Mouse (Mus musculus) neural tube, embryonic 11.5 days (tissue): Measurements from ENCODE around the gene Hivep2. TPM values are rescaled to one million over a fixed set of nuclear protein-coding genes. Genes with fewer than 3 reads are reported as not detected.

Source experiments
- ATAC-seq: fragments of 200-750 bp; cut with Nextera tagmentation; 2 replicates; pipeline ENCODE4 v1.8.0; 2017; ENCODE audit warnings: moderate number of reproducible peaks, mild to moderate bottlenecking, moderate TSS enrichment, moderate library complexity; ENCODE audit not compliant: insufficient read depth, low FRiP score, low TSS enrichment
- DNase-seq: peaks from one replicate; pipeline ENCODE4 v3.0.0-alpha.2; 2015; ENCODE audit warnings: low spot score
- H3K27ac ChIP-seq: fragments of 300-500 bp; sonication (generic); 2 replicates; pipeline ENCODE4 v1.5.1; 2014; ENCODE audit warnings: low read depth, mild to moderate bottlenecking, low read length
- H3K27me3 ChIP-seq: fragments of 300-500 bp; sonication (generic); 2 replicates; pipeline ENCODE4 v1.6.1; 2014; ENCODE audit warnings: mild to moderate bottlenecking, low read length, mixed read lengths; ENCODE audit not compliant: control insufficient read depth, insufficient read depth
- H3K36me3 ChIP-seq: fragments of 300-500 bp; sonication (generic); 2 replicates; pipeline ENCODE4 v1.6.1; 2014; ENCODE audit warnings: mild to moderate bottlenecking, low read length, moderate library complexity, mixed read lengths; ENCODE audit not compliant: control insufficient read depth, insufficient read depth
- H3K4me1 ChIP-seq: fragments of 300-500 bp; sonication (generic); 2 replicates; pipeline ENCODE4 v1.6.1; 2014; ENCODE audit warnings: low read length, mixed read lengths; ENCODE audit not compliant: control insufficient read depth, insufficient read depth
- H3K4me2 ChIP-seq: fragments of 300-500 bp; sonication (generic); 2 replicates; pipeline ENCODE4 v1.6.1; 2014; ENCODE audit warnings: low read depth, mild to moderate bottlenecking, moderate library complexity
- H3K4me3 ChIP-seq: fragments of 300-500 bp; sonication (generic); 2 replicates; pipeline ENCODE4 v1.5.1; 2014; ENCODE audit warnings: low read depth, low read length
- H3K9ac ChIP-seq: fragments of 300-500 bp; sonication (generic); 2 replicates; pipeline ENCODE4 v1.6.1; 2014; ENCODE audit warnings: mild to moderate bottlenecking, low read length
- H3K9me3 ChIP-seq: fragments of 300-500 bp; sonication (generic); 2 replicates; pipeline ENCODE4 v1.6.1; 2016; ENCODE audit warnings: low read length; ENCODE audit not compliant: control insufficient read depth
- WGBS: fragments of 180-500 bp; shearing (Covaris S2); extraction: QIAGEN DNeasy Blood & Tissue Kit; methylation state at CpG from one replicate; pipeline ENCODE4 v1.1.7; 2014; 5-methylcytosine and 5-hydroxymethylcytosine counted together
- polyA plus RNA-seq: library from polyadenylated mRNA; unstranded; fragments of >200 nt; fragmentation: Nextera tagmentation; extraction: Ambion mirVana; gene quantifications from 2 replicates; pipeline ENCODE4 v1.2.1, GENCODE M21; 2014

The Hivep2 gene
- polyA plus RNA-seq, 1 experiment from 2014 or later = 7.4 TPM

GRCm38 (mm10) chr10:13943706-13944105, 22.2 kb upstream of the Hivep2 start:
- WGBS = 62% methylated on average over 3 of the region's 3 CpGs
- no peaks in the 10 kb centered on the region for H3K27me3 ChIP-seq
- H3K4me1 ChIP-seq = no peaks in the 10 kb centered on the region
- H3K9ac ChIP-seq = no peak overlapping the region
- H3K4me3 ChIP-seq = no peak overlapping the region
- H3K4me2 ChIP-seq = no peak overlapping the region
- DNase-seq (no peak), ATAC-seq (no peak)
- H3K27ac ChIP-seq = no peak overlapping the region
- no peaks in the 10 kb centered on the region for H3K36me3 ChIP-seq
- H3K9me3 ChIP-seq = no peaks in the 10 kb centered on the region

GRCm38 (mm10) chr10:13946498-13946897, 19.4 kb upstream of the Hivep2 start:
- no peaks in the 10 kb centered on the region for H3K27me3 ChIP-seq
- no peak overlapping the region for H3K9ac ChIP-seq
- H3K9me3 ChIP-seq = no peaks in the 10 kb centered on the region
- WGBS = 86% methylated on average over 7 of the region's 7 CpGs
- no peaks in the 10 kb centered on the region for H3K4me1 ChIP-seq
- H3K27ac ChIP-seq = no peak overlapping the region
- H3K4me3 ChIP-seq = no peak overlapping the region
- H3K36me3 ChIP-seq = no peaks in the 10 kb centered on the region
- no peak for ATAC-seq
- H3K4me2 ChIP-seq = no peak overlapping the region
- no peak for DNase-seq

- H3K4me2 ChIP-seq = no peak overlapping the region
- no peaks in the 10 kb centered on the region for H3K27me3 ChIP-seq
- no peak overlapping the region for H3K27ac ChIP-seq
- no peaks in the 10 kb centered on the region for H3K36me3 ChIP-seq
- ATAC-seq (no peak), DNase-seq (no peak)
- H3K9me3 ChIP-seq = no peaks in the 10 kb centered on the region
- H3K4me1 ChIP-seq = no peaks in the 10 kb centered on the region
- WGBS = 71% methylated on average over 2 of the region's 2 CpGs
- H3K9ac ChIP-seq = no peak overlapping the region
- no peak overlapping the region for H3K4me3 ChIP-seq
Observed at GRCm38 (mm10) chr10:13962965-13963364, 2.9 kb upstream of the Hivep2 start.

GRCm38 (mm10) chr10:13963908-13964500, 1.9 kb upstream of the Hivep2 start:
- peak overlapping the region; percentile 100 for H3K4me2 ChIP-seq
- DNase-seq (no peak), ATAC-seq (no peak)
- no peaks in the 10 kb centered on the region for H3K27me3 ChIP-seq
- no peaks in the 10 kb centered on the region; the same call in 1 of the 2 replicates for H3K4me1 ChIP-seq
- H3K9me3 ChIP-seq = no peaks in the 10 kb centered on the region
- 9% methylated on average over 8 of the region's 8 CpGs for WGBS
- no peaks in the 10 kb centered on the region for H3K36me3 ChIP-seq
- H3K4me3 ChIP-seq = peak overlapping the region; percentile 77
- H3K27ac ChIP-seq = no peak overlapping the region
- peak overlapping the region; percentile 93; the same call in 1 of the 2 replicates for H3K9ac ChIP-seq

GRCm38 (mm10) chr10:13964501-13965281, 1.2 kb upstream of the Hivep2 start:
- peak overlapping the region; percentile 96 for H3K27ac ChIP-seq

GRCm38 (mm10) chr10:13965316-13965973, 430 bp upstream of the Hivep2 start:
- Histone ChIP-seq H3K4me3 (peak overlapping the region; percentile 77), H3K4me2 (peak overlapping the region; percentile 100), H3K27ac (peak overlapping the region; percentile 96), H3K4me1 (no peaks in the 10 kb centered on the region; the same call in 1 of the 2 replicates), H3K36me3 (no peaks in the 10 kb centered on the region), H3K9ac (peak overlapping the region; percentile 93), H3K9me3 (no peaks in the 10 kb centered on the region), H3K27me3 (no peaks in the 10 kb centered on the region)
- under 1% methylated on average over 48 of the region's 54 CpGs for WGBS
- DNase-seq (peak; percentile 90), ATAC-seq (peak; percentile 72)

More at GRCm38 (mm10) chr10:13964501-13965281, 1.2 kb upstream of the Hivep2 start:
- peak overlapping the region; percentile 93 for H3K9ac ChIP-seq
- ATAC-seq (peak; percentile 15), DNase-seq (peak; percentile 74)
- H3K4me3 ChIP-seq = peak overlapping the region; percentile 77
- no peaks in the 10 kb centered on the region; the same call in 1 of the 2 replicates for H3K4me1 ChIP-seq
- H3K4me2 ChIP-seq = peak overlapping the region; percentile 100
- H3K27me3 ChIP-seq = no peaks in the 10 kb centered on the region
- under 1% methylated on average over 65 of the region's 65 CpGs for WGBS
- no peaks in the 10 kb centered on the region for H3K36me3 ChIP-seq
- H3K9me3 ChIP-seq = no peaks in the 10 kb centered on the region

GRCm38 (mm10) chr10:13966830-13967450, 1.1 kb downstream of the Hivep2 start:
- peak overlapping the region; percentile 96 for H3K27ac ChIP-seq
- peak; percentile 84 for DNase-seq
- WGBS = 0% methylated on average over 36 of the region's 66 CpGs
- H3K9ac ChIP-seq = peak overlapping the region; percentile 93
- no peaks in the 10 kb centered on the region for H3K36me3 ChIP-seq
- H3K4me1 ChIP-seq = no peaks in the 10 kb centered on the region; the same call in 1 of the 2 replicates
- no peaks in the 10 kb centered on the region for H3K9me3 ChIP-seq
- ATAC-seq = peak; percentile 65
- peak overlapping the region; percentile 77 for H3K4me3 ChIP-seq
- peak overlapping the region; percentile 100 for H3K4me2 ChIP-seq
- no peaks in the 10 kb centered on the region for H3K27me3 ChIP-seq

GRCm38 (mm10) chr10:13967451-13968233, 1.8 kb downstream of the Hivep2 start:
- H3K9ac ChIP-seq = peak overlapping the region; percentile 93
- H3K9me3 ChIP-seq = no peaks in the 10 kb centered on the region
- WGBS = 0% methylated on average over 36 of the region's 36 CpGs
- H3K27me3 ChIP-seq = no peaks in the 10 kb centered on the region
- ATAC-seq (peak; percentile 38), DNase-seq (peak; percentile 76)
- peak overlapping the region; percentile 96 for H3K27ac ChIP-seq
- H3K4me3 ChIP-seq = peak overlapping the region; percentile 77
- no peaks in the 10 kb centered on the region for H3K36me3 ChIP-seq
- peak overlapping the region; percentile 100 for H3K4me2 ChIP-seq
- no peaks in the 10 kb centered on the region; the same call in 1 of the 2 replicates for H3K4me1 ChIP-seq
